Mouse (Mus musculus) bone marrow, adult 2 months (tissue): ENCODE data around the gene Tmed1.

Experiments used
- CTCF ChIP-seq: fragments of 200-500 bp; IDR thresholded peaks from 2 replicates; pipeline ENCODE4 v1.5.1; 2011; ENCODE audit warnings: low read length, control low read depth; ENCODE audit not compliant: control insufficient read depth, insufficient read depth
- POLR2A ChIP-seq: fragments of 200-500 bp; IDR thresholded peaks from 2 replicates; pipeline ENCODE4 v1.6.1; 2011; ENCODE audit warnings: low read depth, mild to moderate bottlenecking, control low read depth, low read length, borderline replicate concordance; ENCODE audit not compliant: control insufficient read depth

GRCm38 (mm10) chr9:21527100-21527801, 17.2 kb upstream of the Tmed1 start:
- no peak for TF ChIP-seq CTCF
- no peak for TF ChIP-seq POLR2A
